Mouse (Mus musculus): Measurements from ENCODE around the gene Ptchd1.
A peak's percentile ranks its signal among the peaks of the same experiment; 100 is the strongest.

Ptchd1 gene

GRCm38 (mm10) chrX:155623701-155624281 lies at the start of gene Ptchd1:
TSS of gene Ptchd1 (minus strand) at chrX:155623814.
- peak; percentile 18 for DNase-seq

DNA sequence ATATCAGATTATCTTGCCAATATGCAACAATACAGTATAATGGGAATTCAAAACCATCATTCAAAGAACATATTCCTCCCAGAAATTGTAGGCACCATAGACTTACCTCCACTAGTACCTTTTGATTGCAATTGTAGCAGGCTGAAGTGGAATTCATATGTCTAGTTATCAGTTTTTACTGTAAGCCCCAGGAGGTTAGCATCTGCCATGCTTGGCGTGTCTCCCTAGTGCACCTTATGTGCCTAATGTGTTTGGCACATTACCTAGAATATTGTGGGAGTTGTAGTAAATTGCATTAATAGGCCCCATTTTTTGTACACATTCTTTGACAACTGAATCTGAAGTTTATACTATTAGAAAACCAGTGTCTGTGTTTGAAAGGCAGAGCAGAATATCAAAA lies 34.4 kb upstream of the Ptchd1 start:
- DNase-seq = peak; percentile 4

- DNase-seq = no peak
Measured at GRCm38 (mm10) chrX:155645975-155646374, 22.4 kb upstream of the Ptchd1 start.

- peak; percentile 3 for DNase-seq
Measured at GRCm38 (mm10) chrX:155643975-155644374, 20.4 kb upstream of the Ptchd1 start.

GRCm38 (mm10) chrX:155625671-155626196 lies 2.1 kb upstream of the Ptchd1 start:
- DNase-seq = no peak

DNA sequence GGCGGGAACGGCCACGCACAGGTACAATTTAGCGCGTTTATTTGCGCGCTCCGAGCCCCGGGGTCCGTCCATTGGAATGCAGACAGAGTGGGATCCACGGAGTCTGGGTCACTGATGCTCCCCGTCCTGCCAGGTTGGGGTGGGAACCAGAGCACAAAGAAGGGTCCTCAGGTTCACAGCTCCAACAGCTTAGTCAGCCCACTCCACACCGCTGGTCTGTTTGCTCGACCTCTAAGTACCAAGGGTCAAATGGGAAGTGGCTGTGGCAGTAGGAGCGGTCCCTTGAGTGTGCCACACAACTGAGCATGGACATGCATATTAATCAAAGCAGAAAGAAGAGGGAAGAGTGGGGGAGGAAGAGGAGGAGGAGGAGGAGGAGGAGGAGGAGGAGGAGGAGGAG lies 1.3 kb upstream of the Ptchd1 start:
- peak; percentile 3 for DNase-seq

GRCm38 (mm10) chrX:155624341-155624841 lies 777 bp upstream of the Ptchd1 start, which contains the start of gene Gm15155:
TSS of gene Gm15155 (plus strand) at chrX:155624741.
- peak; percentile 12 for DNase-seq

- peak; percentile 2 for DNase-seq
Measured at GRCm38 (mm10) chrX:155622961-155623599, 534 bp downstream of the Ptchd1 start.

DNA sequence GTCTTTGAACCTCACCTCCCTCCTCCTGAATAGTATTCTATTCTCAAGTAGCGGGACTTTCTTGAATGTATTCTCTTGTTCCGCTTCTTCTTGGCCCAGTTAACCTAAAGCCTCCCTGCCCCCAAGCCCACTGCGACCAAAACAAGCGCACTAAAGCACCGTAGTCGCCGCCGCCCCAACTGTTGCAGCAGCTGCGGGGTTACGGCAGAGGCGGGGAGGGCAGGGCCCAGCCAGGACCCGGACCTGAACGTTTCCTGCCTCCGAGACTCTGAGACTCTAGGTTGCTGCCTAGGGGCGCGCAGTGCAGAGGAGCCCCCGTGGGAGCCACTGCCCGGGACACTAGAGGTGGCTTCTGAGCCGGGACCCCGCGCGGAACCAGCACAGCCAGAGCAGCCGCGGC lies 1.1 kb downstream of the Ptchd1 start:
- DNase-seq = peak; percentile 19

GRCm38 (mm10) chrX:155601196-155601595 lies 22.4 kb downstream of the Ptchd1 start:
- peak; percentile 24 for DNase-seq

- DNase-seq = no peak
Measured at GRCm38 (mm10) chrX:155596390-155596789, 27.2 kb downstream of the Ptchd1 start.

DNA sequence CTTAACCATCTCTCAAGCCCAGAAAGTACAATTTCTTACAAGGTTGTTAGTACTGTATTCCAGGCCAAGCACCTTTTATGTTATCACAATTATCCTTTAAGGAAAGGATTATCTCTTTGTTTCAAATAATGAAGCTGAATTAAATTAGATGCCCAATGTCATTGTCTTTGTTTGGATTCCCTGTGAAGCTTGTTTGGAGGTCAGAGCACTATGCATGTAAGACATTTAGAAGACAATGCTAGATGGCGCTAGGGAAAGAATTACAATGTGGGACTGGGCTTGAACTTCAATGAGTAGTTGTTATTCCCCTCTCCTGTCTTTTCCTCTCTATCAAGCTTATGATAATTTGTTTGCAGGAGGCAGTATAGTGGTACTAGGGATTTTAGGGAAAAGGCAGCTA lies 28.9 kb downstream of the Ptchd1 start:
- DNase-seq = no peak

DNA sequence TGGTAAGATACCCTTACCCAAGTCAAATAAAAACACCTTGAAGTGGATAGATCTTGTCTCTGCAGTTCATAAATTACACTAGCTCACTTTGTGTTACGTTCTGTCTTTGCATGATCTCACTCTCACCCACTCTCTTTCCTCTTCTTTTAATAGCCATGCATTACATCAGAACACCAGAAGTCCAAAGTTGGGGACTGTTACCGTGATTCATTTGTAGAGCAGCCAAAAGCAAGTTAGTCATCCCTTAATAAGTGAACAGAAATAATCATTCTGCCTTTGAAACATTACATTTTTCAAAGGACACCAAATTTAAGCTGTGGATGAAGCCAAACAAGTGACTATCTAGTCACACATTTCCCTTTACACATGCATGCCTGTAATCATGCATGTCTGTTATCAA lies 31.1 kb downstream of the Ptchd1 start:
- peak; percentile 38 for DNase-seq

DNA sequence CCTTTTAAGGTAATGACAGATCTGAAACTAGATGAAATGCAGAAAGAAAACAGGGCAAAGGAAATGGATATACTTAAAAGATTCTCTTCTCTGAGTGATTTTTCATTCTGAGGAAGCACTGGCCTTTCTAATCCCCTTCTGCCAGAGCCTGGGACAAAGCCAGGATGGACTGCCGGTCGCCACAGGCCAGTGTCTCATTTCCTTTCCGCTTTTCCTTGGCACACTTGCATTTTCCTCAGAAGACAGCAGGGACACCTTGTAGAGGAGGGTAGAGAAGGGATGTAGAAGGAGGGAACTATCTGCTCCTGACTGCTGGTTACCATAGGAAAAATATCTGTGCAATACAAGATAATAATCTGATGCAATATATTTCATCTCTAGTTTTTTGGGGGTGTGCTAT lies 32.1 kb downstream of the Ptchd1 start:
- no peak for DNase-seq

DNA sequence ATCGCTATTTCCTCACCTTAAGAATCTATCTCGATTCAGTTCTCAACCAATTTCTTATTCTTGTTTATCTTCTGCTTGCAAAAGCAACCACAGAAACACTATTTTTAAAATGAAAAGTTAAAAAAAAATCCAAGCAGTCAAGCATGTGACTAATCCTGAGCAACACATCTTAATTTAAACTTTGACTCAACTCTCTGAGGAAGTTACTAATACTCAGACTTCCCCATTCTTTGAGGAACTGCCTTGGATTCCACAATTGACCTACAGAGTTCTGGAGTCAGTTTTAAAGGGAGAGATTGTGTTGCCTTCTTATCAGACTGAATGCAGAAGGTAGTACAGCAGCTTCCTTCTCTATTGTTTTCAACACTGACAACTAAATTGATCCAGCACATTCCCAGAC lies 39.0 kb downstream of the Ptchd1 start:
- no peak for DNase-seq

DNA sequence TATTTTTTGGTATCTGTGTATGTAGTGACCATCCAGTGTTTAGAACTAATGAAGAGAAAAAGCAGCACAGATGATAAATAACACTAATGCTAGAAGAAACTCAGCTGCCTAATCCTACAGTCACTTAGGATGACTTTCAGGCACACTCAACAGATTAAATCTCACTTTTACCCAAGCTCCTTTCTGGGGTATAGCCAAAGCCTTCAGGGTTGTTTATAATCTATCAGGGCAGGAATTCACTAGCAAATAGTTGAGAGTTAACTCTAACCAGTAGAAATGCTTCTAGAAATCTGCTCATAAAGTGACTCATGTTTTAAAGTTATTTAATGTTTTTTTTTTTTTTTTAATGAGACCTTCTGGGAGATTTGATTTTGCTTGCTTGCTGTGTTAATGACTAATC lies 43.8 kb downstream of the Ptchd1 start:
- DNase-seq = no peak

- no peak for DNase-seq
Measured at GRCm38 (mm10) chrX:155572396-155572795, 51.2 kb downstream of the Ptchd1 start.

GRCm38 (mm10) chrX:155543780-155544179 lies 79.8 kb downstream of the Ptchd1 start:
- DNase-seq = no peak
